Mouse (Mus musculus): ENCODE measurements at regions not wholly inside any gene's neighbourhood (a gene's known extent, or its start where the extent isn't known, plus 50 kb on each side); places are given as distances from the start of the nearest gene placed in this dataset.

DNA sequence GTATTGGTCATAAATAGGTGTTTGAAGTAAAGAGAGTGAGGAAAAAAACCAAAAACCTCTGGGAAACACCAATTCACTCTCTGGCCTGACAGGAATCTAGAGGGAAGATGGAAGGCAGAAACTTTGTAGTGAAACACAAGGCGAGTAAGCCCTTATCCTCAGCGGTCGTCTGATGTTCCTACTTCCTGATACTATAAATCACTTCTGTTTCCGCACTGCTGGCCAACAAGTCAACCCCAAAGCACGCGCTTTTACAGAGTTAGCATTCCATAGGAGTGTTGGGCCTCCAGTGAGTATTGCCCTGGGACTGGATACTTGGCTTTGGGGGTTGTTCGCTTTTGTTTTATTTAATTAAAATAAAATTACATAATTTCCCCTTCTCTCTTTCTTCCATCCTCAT lies 82.7 kb upstream of the Atp2b1 start:
- TF ChIP-seq ZC3H11A (IDR thresholded peaks at IDR 0.05; ENCODE audit: borderline replicate concordance, low read depth, low read length) (no peak), ZNF384 (IDR thresholded peaks at IDR 0.05; ENCODE audit: low read depth, low read length) (no peak), CHD2 (IDR thresholded peaks at IDR 0.05; ENCODE audit: low read depth, low read length) (no peak)
